Mouse (Mus musculus): ENCODE data around the gene Plxnd1.

Gene Plxnd1

DNA sequence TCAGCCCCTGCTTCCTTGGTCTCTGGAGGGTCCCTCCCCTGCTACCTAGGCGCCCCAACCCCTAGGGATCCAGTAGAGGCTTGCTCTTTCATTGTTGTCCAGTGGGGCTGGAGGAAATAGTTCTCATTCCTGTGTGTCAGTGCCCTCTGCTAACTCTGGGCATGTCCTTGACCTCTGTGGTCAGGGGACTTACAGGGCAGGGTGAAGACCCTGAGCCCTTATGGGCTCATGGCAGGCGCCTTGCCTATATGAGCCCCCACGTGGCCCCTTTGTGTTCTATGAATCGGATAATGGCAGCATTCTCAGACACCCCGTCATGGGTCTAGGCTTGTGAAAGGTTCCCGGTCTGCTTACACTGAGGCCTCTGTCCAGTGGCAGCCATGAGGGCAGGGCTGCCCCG, 4.0 kb upstream of the Plxnd1 start:
- DNase-seq: no peak

- no peak for DNase-seq
Measured at GRCm38 (mm10) chr6:115997726-115998311, 3.0 kb upstream of the Plxnd1 start.

- no peak for DNase-seq
Measured at GRCm38 (mm10) chr6:115996171-115996851, 1.5 kb upstream of the Plxnd1 start.

- DNase-seq: no peak
Measured at GRCm38 (mm10) chr6:115995531-115995941, 731 bp upstream of the Plxnd1 start.

GRCm38 (mm10) chr6:115994146-115994876, 494 bp downstream of the Plxnd1 start:
- DNase-seq: no peak

GRCm38 (mm10) chr6:115993463-115994145, 1.2 kb downstream of the Plxnd1 start:
- no peak for DNase-seq

DNA sequence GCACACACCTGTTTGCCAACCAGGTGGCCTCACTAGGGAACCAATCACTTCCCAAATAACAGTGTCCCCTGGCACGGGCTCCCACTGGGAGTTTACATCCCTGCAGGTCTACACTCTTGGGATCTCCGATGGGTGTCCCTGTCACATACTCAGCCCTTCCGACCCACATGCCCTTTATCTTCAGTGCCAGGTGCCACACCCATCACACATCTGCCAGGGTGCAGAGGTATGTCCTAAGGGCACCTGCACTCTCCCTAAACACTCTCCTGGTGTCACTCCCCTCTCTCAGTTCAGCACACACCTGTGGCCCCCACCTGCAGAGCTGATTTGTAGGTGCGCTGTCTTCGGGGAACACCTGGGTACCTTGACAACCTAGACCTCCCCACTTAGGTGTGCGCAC, 1.8 kb downstream of the Plxnd1 start:
- DNase-seq: no peak

GRCm38 (mm10) chr6:115991881-115992620, 2.8 kb downstream of the Plxnd1 start:
- no peak for DNase-seq

DNA sequence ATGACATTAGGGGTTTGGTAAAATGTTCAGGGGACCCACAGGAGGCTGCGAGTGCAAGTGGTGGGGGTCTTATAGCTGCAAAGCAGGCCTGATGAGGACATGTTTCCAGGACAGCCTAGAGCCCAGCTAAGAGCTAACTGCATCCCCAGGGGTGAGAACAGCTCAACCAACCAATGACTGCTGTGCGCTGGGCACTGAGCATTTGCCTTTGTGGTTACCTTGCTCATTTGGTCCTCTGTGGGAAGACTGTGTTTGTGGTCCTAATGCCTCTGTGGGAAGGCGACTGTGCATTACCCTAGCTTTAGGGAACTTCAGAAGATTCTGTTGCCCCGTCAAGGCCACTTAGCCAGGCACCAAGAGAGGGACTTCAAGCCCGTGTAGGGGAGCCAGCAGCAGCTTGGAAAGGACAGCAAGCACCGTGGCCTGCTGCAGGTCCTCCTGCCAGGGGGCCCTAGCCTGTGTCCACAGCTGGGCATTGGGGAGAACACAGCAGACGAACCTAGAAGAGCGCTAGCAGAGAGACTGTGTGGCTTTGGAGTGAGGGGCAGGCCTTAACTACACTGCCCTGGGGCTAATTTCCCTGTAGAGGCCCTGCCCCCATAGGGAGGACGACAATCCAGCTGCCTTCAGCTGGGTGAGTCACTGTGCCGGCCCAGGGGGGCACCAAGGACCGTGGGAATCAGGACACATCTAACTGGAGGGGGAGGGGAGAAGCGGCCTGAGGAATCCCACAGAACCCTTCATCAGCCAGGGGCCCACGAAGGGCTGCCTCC, 3.5 kb downstream of the Plxnd1 start:
- DNase-seq: no peak

DNA sequence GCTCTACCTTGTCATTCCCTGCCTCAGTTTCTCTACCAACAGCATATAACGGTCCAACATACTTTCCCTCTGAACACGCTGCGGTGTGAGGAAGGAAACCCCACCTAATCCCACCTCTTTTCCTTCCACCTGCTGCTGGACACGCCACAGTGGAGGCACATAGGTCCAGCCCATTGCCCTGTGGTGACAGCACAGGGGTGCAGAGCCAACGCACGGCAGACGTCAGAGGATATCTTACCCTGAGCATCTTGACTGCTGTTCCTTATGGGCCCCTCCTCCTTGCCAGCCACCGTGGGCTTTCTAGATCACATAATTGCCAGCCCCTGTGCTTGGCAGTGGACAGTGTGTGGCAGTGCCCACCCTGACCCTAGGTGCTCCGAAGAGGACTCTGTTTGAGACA, 4.3 kb downstream of the Plxnd1 start:
- no peak for DNase-seq

- DNase-seq: no peak
Measured at GRCm38 (mm10) chr6:115990056-115990455, 4.7 kb downstream of the Plxnd1 start.

- peak; percentile 68 for DNase-seq
Measured at GRCm38 (mm10) chr6:115989607-115990006, 5.2 kb downstream of the Plxnd1 start.

DNA sequence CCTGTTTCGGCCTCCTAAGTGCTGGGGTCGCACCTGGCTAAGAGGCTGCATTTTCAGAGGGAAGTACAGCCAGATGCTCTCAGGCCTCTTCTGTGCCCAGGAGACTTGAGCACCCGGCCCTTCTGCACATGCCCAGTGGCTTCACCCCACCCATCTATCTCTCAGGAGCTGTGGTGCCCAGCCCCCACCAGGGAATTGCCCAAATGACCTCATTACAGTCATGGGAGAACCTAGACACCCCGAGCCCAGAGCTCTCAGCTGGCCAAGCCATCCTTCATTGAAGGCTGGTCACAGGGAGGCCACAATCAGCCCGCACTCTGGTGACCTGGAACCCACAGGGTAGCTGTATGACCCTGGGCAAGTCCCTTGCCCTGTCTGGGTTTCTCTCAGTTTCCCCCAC, 5.8 kb downstream of the Plxnd1 start:
- DNase-seq: no peak

DNA sequence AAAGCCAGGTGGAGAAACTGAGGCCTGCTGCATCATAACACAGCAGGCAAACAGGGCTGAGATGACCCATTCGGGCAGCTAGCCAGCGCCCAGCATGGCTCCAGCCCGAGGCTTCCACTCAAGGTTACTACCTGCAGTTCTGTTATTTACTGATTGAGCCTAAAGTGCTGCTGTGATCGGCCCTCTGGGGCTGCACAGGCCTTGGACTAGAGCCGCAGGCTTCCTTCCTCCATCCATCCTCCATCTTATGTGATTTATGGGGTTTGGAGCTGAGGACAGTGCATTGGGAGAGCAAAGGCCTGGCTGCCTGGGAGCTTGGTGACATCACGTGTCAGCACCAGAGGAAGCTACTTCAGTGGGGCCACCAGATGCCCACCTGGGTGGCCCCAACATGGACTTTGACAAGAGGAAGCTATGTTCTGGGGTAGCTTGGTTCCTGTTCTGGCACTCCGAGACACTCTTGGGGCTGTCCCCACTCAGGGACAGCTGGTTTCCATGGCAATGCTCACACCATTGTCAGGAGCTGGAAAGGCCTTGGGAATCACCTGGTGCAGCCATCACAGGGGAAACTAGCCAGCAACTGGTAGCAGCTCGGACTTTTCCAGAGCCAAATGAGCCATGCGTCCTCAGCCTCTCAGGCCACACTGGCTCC, 7.6 kb downstream of the Plxnd1 start:
- DNase-seq: no peak

- no peak for DNase-seq
Measured at GRCm38 (mm10) chr6:115986472-115987095, 8.2 kb downstream of the Plxnd1 start.

GRCm38 (mm10) chr6:115985622-115986021, 9.2 kb downstream of the Plxnd1 start:
- DNase-seq: no peak

GRCm38 (mm10) chr6:115984580-115984979, 10.2 kb downstream of the Plxnd1 start:
- no peak for DNase-seq

DNA sequence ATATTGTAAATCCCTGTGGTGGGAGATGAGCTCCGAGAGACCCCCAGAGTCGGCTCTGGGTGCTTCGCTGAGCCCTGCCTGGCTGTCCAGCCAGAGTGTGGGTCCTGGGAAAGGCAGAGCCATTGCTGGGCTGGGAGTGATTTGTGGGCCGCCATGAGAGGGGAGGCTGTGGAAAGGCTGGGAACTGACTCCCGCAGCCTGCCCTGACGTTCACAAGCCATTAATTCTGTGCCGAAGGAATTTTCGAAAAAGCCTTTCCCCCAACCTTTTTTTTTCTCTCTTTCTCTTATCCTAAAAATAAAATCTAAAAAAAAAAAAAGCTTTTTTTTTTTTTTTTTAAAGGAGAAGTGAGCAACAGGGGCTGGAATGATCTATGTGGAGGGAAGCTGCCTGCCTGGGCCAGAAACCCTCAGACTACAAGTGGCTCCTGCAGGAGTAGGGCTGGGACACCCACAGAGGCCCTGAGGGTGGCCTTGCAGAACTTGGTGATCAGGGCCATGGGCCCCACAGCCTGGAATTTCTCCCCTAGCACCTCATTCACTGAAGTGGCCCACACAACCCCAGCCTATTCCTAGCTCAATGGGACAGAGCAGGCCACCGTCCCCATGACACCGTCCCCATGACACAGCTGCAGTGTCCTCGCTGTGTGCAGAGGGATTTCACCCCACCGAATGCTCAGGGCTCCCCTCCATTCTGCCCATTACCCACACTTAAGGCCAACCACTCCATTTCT, 11.3 kb downstream of the Plxnd1 start:
- no peak for DNase-seq

DNA sequence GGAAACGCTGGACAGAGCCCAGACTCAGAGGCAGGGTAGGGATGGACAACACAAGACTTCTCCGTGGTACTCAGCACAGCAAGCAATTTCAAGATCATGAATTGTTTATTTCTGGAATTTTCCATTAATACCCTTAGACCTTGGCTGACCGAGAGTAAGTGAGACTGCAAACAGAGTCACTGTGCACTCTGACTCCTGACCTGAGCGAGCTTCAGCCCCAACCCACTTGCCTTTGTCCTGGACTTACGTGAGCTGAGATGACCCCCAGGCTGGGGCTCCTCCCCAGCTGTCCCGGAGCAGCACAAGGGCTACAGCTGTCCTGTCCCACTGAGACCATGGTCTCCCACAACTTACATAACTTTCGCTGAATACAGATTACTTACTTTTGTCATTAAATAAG, 11.9 kb downstream of the Plxnd1 start:
- no peak for DNase-seq

- no peak for DNase-seq
Measured at GRCm38 (mm10) chr6:115978596-115978995, 16.2 kb downstream of the Plxnd1 start.

Data from right cerebral cortex, adult 18-20 months (tissue).